Mouse (Mus musculus): ENCODE data around the gene Slc6a12.

GRCm38 (mm10) chr6:121325298-121325697 lies 17.6 kb upstream of the Slc6a12 start:
- no peak for TF ChIP-seq POLR2A (IDR thresholded peaks at IDR 0.05; ENCODE audit: control insufficient read depth, extremely low read depth, insufficient read depth, low read length, poor library complexity)
- no peak for TF ChIP-seq CTCF (IDR thresholded peaks at IDR 0.05; ENCODE audit: borderline replicate concordance, control insufficient read depth, extremely low read depth, insufficient read depth, low read length, poor library complexity)

Data from thymus, adult 2 months (tissue).